Mouse (Mus musculus) ES-Bruce4 (cell line): ENCODE measurements around the gene Mpp2.

Source experiments
- CTCF ChIP-seq: IDR thresholded peaks from one replicate; pipeline ENCODE4 v1.8.1; 2011; ENCODE audit warnings: low read depth, low read length
- EP300 ChIP-seq: IDR thresholded peaks from 2 replicates; pipeline ENCODE4 v1.6.1; 2011; ENCODE audit warnings: low read depth, low read length; ENCODE audit not compliant: insufficient read depth

DNA sequence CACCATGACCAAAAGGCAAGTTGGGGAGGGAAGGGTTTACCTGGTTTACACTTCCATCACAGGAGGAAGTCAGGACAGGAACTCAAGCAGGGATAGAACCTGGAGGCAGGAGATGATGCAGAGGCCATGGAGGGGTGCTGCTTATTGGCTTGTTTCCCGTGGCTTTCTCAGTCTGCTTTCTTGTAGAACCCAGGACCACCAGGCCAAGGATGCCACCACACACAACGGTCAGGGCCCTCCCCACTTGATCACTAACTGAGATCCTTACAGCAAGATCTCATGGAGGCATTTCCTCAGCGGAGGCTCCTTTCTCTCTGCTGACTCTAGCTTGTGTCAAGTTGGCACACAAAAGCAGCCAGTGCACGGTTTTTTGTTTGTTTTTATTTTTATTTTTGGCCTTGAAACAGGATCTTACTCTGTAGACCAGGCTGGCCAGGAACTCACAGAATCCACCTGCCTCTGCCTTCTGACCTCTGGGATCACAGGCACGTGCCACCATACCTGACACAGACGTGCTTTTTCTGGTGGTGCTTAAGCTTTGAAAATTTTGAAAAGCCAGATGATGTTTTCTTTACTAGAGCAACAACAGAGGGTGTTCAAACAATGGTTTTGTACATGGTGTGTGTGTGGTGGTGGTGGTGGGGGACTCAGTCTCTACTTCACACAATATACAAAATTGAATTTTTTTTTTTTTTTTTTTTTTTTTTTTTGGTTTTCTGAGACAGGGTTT is 60.1 kb downstream of the Mpp2 start, which contains the start of gene Mpp3:
- TF ChIP-seq CTCF = no peak
- TF ChIP-seq EP300 = no peak
